Mouse (Mus musculus) olfactory bulb, adult 2 months (tissue): ENCODE results near the gene Mrgprx2. TPM values are rescaled to one million over a fixed set of nuclear protein-coding genes. Genes with fewer than 3 reads are reported as not detected.
"Not testable (repeated sequence)": the region's sequence is repeated elsewhere in the genome, so short reads cannot be mapped to it uniquely, and the experiment has no call there.

Source experiments
- H3K27ac ChIP-seq: fragments of 200-500 bp; 2 replicates; pipeline ENCODE4 v1.5.1; 2012; ENCODE audit warnings: low read depth, low read length; ENCODE audit not compliant: insufficient read depth
- H3K4me1 ChIP-seq: fragments of 200-500 bp; 2 replicates; pipeline ENCODE4 v1.6.1; 2012; ENCODE audit warnings: low read length; ENCODE audit not compliant: control insufficient read depth, insufficient read depth
- H3K4me3 ChIP-seq: fragments of 200-500 bp; 2 replicates; pipeline ENCODE4 v1.5.1; 2012; ENCODE audit warnings: mild to moderate bottlenecking, low read depth, low read length, moderate library complexity; ENCODE audit not compliant: insufficient read depth
- CTCF ChIP-seq: fragments of 200-500 bp; IDR thresholded peaks from 2 replicates; pipeline ENCODE4 v1.5.1; 2012; ENCODE audit warnings: low read depth, mild to moderate bottlenecking, low read length, moderate library complexity; ENCODE audit not compliant: insufficient read depth
- POLR2A ChIP-seq: fragments of 200-500 bp; IDR thresholded peaks from 2 replicates; pipeline ENCODE4 v1.6.1; 2012; ENCODE audit warnings: mild to moderate bottlenecking, low read depth, low read length, moderate library complexity; ENCODE audit not compliant: insufficient read depth
- WGBS: fragments of 180-500 bp; shearing (Covaris S2); methylation state at CpG from one replicate; pipeline ENCODE4 v1.1.7; 2018; 5-methylcytosine and 5-hydroxymethylcytosine counted together
- polyA plus RNA-seq: library from polyadenylated mRNA; stranded (reverse); fragments of >200 nt; gene quantifications from 2 replicates; pipeline ENCODE4 v1.2.4, GENCODE M21; 2012; ENCODE audit warnings: low replicate concordance; ENCODE audit not compliant: missing spikeins, insufficient read depth, insufficient read length

Gene Mrgprx2
- polyA plus RNA-seq = not detected in 2 replicates

DNA sequence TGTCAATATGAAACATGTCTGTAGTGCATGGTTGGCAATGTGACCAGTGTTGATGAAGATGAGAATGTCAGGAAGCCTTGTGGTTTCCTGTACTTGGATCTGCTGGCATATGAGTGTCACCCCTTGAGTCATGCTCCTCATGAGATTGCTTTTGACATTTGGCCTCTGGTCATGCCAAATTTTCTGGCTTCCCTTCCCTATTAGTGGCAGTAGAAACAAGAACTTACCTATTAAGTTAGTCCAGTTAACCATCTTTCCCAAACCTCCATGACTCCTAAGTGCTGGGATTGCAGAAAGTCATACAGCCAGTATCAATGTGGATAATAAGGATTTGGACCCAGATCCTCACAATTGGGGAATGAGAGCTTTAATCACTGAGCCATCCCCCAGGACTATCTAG lies at the start of gene Mrgprx2:
Gene Mrgprx2, minus strand, starts transcription at position 101 of the 400 bp plus-strand sequence.
- H3K4me1 ChIP-seq = no peaks in the 10 kb centered on the region
- H3K4me3 ChIP-seq = no peak within 1 kb of the TSS
- TF ChIP-seq POLR2A = no peak
- no peak for TF ChIP-seq CTCF
- no peak within 1 kb of the TSS for H3K27ac ChIP-seq

GRCm38 (mm10) chr7:48456242-48456641 lies 42.9 kb downstream of the Mrgprx2 start, which contains the start of gene Mrgprb1:
Gene Mrgprb1, minus strand, starts transcription at chr7:48456342.
- TF ChIP-seq POLR2A = no peak
- TF ChIP-seq CTCF = no peak
- WGBS = 82% methylated on average over 3 of the region's 3 CpGs
- no peak within 1 kb of the TSS for H3K4me3 ChIP-seq
- no peak within 1 kb of the TSS for H3K27ac ChIP-seq
- H3K4me1 ChIP-seq = no peaks in the 10 kb centered on the region

DNA sequence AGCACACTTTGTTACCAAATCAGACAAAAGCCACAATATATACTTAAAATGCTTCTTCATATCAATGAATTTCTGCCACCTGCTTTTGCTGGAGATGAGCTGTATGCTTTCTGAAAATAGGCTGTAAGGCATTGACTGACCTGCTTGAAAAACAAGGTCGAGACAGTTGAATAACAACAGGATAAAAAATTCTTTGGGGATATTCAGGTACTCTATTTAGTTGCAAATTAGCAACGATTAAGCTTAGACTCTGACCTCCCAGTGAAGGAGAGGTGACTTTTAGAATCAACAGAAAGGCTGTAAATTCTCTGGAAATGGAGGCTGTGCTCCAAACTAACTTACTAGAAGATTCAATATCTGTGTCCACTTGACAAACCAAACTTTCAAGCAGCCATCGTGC lies 62.5 kb downstream of the Mrgprx2 start:
- no peak overlapping the region for H3K27ac ChIP-seq
- WGBS = 48% methylated on average over 3 of the region's 3 CpGs
- TF ChIP-seq CTCF (no peak), POLR2A (no peak)
- no peaks in the 10 kb centered on the region for H3K4me1 ChIP-seq
- H3K4me3 ChIP-seq = no peak overlapping the region

- H3K27ac ChIP-seq, H3K4me3 ChIP-seq, H3K4me1 ChIP-seq: not testable (repeated sequence)
- 74% methylated on average over 3 of the region's 3 CpGs for WGBS
Measured at GRCm38 (mm10) chr7:48435936-48436335, 63.2 kb downstream of the Mrgprx2 start.

Other genes with a start within 250 kb of the Mrgprx2 start
- gene Mrgprb8, start 110.8 kb downstream of the Mrgprx2 start, polyA plus RNA-seq = not detected in 2 replicates
- gene Mrgprb1, start 43.0 kb downstream of the Mrgprx2 start, polyA plus RNA-seq = not detected in 2 replicates
- gene Mrgprb2, start 58.8 kb upstream of the Mrgprx2 start, polyA plus RNA-seq = not detected in 2 replicates
- not detected in 2 replicates for gene Mrgprb3, start 144.5 kb upstream of the Mrgprx2 start, polyA plus RNA-seq